Mouse (Mus musculus) midbrain, embryonic 12.5 days (tissue): Measurements from ENCODE around the gene Pld2. TPM values are rescaled to one million over a fixed set of nuclear protein-coding genes. Genes with fewer than 3 reads are reported as not detected.
"Not testable (repeated sequence)": the region's sequence is repeated elsewhere in the genome, so short reads cannot be mapped to it uniquely, and the experiment has no call there.

Experiments used
- ATAC-seq: fragments of 200-750 bp; cut with Nextera tagmentation; 2 replicates; pipeline ENCODE4 v1.8.0; 2017; ENCODE audit warnings: low read depth, moderate TSS enrichment, moderate library complexity; ENCODE audit not compliant: low FRiP score
- H3K27ac ChIP-seq: fragments of 300-500 bp; sonication (generic); replicated peaks from 2 replicates; pipeline ENCODE4 v1.5.1; 2016; ENCODE audit warnings: mild to moderate bottlenecking
- H3K27me3 ChIP-seq: fragments of 300-500 bp; sonication (generic); 2 replicates; pipeline ENCODE4 v1.6.1; 2016; ENCODE audit warnings: mild to moderate bottlenecking
- H3K36me3 ChIP-seq: fragments of 300-500 bp; sonication (generic); 2 replicates; pipeline ENCODE4 v1.6.1; 2016
- H3K4me1 ChIP-seq: fragments of 300-500 bp; sonication (generic); 2 replicates; pipeline ENCODE4 v1.6.1; 2016
- H3K4me2 ChIP-seq: fragments of 300-500 bp; sonication (generic); replicated peaks from 2 replicates; pipeline ENCODE4 v1.6.1; 2016; ENCODE audit warnings: mild to moderate bottlenecking, moderate library complexity
- H3K4me3 ChIP-seq: fragments of 300-500 bp; sonication (generic); 2 replicates; pipeline ENCODE4 v1.5.1; 2016; ENCODE audit warnings: mild to moderate bottlenecking
- H3K9ac ChIP-seq: fragments of 300-500 bp; sonication (generic); replicated peaks from 2 replicates; pipeline ENCODE4 v1.6.1; 2016; ENCODE audit warnings: mild to moderate bottlenecking, moderate library complexity
- H3K9me3 ChIP-seq: fragments of 300-500 bp; sonication (generic); 2 replicates; pipeline ENCODE4 v1.6.1; 2016; ENCODE audit warnings: mild to moderate bottlenecking
- WGBS: fragments of 180-500 bp; shearing (Covaris S2); methylation state at CpG from one replicate; pipeline ENCODE4 v1.1.7; 2016; 5-methylcytosine and 5-hydroxymethylcytosine counted together
- polyA plus RNA-seq: library from polyadenylated mRNA; unstranded; fragments of >200 nt; fragmentation: Nextera tagmentation; extraction: Ambion mirVana; gene quantifications from 2 replicates; pipeline ENCODE4 v1.2.1, GENCODE M21; 2016

Gene Pld2
- polyA plus RNA-seq, 1 experiment from 2014 or later: 5.7 TPM

DNA sequence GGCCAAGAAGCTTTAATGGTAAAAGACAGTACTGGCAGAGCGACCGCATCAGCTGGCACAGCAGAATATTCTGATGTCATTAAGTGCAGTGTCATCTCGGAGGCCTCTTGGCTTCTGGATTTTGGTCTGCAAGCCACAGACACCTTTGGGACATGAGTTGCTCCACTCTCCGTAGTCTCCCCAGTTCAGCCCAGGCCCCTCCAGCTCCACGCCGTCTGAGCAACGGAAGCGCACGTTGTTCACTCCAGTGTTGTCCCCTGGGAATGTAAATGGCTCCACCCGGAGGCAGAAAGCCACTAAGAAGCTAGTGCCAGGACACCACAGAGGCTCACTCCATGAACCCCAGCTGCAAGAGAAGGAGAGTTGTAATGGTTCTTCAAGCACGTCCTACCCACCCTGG lies 26.3 kb upstream of the Pld2 start:
- H3K4me1 ChIP-seq: peaks cover 6% of the 10 kb centered on the region
- ATAC-seq: no peak
- no peak overlapping the region for H3K9ac ChIP-seq
- peaks cover 20% of the 10 kb centered on the region for H3K27me3 ChIP-seq
- no peak overlapping the region for H3K4me2 ChIP-seq
- H3K36me3 ChIP-seq: no peaks in the 10 kb centered on the region
- no peaks in the 10 kb centered on the region for H3K9me3 ChIP-seq
- 60% methylated on average over 11 of the region's 11 CpGs for WGBS
- H3K27ac ChIP-seq: no peak overlapping the region
- no peak overlapping the region for H3K4me3 ChIP-seq

DNA sequence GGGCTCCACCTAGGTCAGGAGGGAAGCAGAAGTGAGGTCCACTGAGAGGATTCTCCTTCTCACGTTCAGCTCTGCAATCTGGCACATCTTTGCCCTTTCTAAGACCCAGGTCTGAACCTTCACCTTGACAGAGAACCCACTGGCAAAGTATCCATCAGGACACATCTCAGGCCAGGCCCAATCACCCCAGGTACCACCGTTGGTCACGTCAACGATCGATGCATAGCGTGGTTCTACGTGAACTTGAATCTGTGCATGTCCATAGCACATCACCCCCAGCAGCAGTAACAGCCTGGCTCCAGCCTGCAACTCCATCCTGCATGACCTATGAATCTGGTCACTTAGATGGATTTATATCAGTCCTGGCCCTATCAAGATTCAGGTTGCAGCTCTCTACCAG lies 25.6 kb upstream of the Pld2 start, which contains the start of gene Vmo1:
Gene Vmo1 (minus strand): TSS at position 329 of the 400 bp plus-strand sequence.
- ATAC-seq: no peak
- H3K4me1 ChIP-seq: peaks cover 6% of the 10 kb centered on the region
- no peak within 1 kb of the TSS for H3K27ac ChIP-seq
- no peaks in the 10 kb centered on the region for H3K9me3 ChIP-seq
- peaks cover 20% of the 10 kb centered on the region for H3K27me3 ChIP-seq
- H3K4me3 ChIP-seq: no peak within 1 kb of the TSS
- 92% methylated on average over 7 of the region's 7 CpGs for WGBS
- no peak within 1 kb of the TSS for H3K4me2 ChIP-seq
- H3K9ac ChIP-seq: no peak within 1 kb of the TSS
- no peaks in the 10 kb centered on the region for H3K36me3 ChIP-seq

- no peak for ATAC-seq
- H3K4me1 ChIP-seq: 0 out of 2 replicates have a peak, but pooled peaks cover 7% of the 10 kb centered on the region
These were observed 23.5 kb upstream of the Pld2 start for GRCm38 (mm10) chr11:70516352-70516751.

DNA sequence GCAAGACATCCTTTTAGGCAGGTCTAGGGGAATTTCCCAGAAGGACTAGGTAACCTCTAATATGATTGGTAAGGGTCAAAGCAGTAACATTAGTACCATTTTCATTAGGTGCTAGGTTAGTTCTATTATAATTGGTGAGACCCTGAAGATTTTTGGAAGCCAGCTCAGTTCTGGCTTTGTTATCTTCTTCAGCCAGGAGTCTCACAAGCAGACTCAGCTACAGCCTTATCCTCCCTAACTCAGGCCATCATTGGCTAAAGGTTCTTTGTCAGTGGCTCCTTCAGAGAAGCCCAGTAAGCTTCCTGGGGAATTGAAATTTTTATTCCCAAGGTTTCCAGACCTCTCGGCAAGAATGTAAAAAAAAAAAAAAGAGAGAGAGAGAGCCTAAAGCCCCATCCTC lies 21.4 kb upstream of the Pld2 start:
- no peaks in the 10 kb centered on the region for H3K36me3 ChIP-seq
- H3K4me2 ChIP-seq: no peak overlapping the region
- no peak for ATAC-seq
- no peak overlapping the region for H3K27ac ChIP-seq
- WGBS: 83% methylated on average over 1 of the region's 1 CpGs
- no peak overlapping the region for H3K4me3 ChIP-seq
- 0 out of 2 replicates have a peak, but pooled peaks cover 7% of the 10 kb centered on the region for H3K4me1 ChIP-seq
- H3K9me3 ChIP-seq: no peaks in the 10 kb centered on the region
- no peak overlapping the region for H3K9ac ChIP-seq
- peaks cover 18% of the 10 kb centered on the region for H3K27me3 ChIP-seq

More at GRCm38 (mm10) chr11:70516352-70516751, 23.5 kb upstream of the Pld2 start:
- Histone ChIP-seq H3K9ac (no peak overlapping the region), H3K4me2 (no peak overlapping the region), H3K27me3 (peaks cover 18% of the 10 kb centered on the region), H3K36me3 (no peaks in the 10 kb centered on the region), H3K27ac (no peak overlapping the region), H3K9me3 (no peaks in the 10 kb centered on the region), H3K4me3 (no peak overlapping the region)
- 24% methylated on average over 2 of the region's 2 CpGs for WGBS

DNA sequence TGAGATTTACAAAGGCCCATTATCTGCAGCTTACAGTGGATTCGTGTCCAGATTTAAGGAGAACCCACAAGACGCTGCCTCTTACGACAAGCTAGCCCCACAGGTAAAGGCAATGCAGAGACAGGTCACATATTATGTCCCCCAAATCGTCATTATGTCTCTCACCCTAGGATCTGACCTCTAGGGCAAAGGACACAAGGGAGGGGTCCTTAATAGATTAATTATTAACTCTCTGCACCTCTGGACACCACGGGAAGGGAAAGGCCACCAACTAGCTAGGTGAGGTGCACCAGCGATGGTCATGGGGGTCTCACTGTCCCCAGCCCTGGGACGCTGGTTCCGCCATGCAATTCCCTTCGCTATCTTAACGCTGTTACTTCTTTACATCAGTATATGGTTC lies 20.9 kb upstream of the Pld2 start, which contains the start of gene Gltpd2:
Gene Gltpd2 (plus strand): TSS at position 274 of the 400 bp plus-strand sequence.
- peak within 1 kb of the TSS; percentile 29 for H3K4me3 ChIP-seq
- H3K27me3 ChIP-seq: peaks cover 18% of the 10 kb centered on the region
- ATAC-seq: no peak
- H3K4me2 ChIP-seq: peak within 1 kb of the TSS; percentile 46
- H3K9me3 ChIP-seq: no peaks in the 10 kb centered on the region
- 0 out of 2 replicates have a peak, but pooled peaks cover 7% of the 10 kb centered on the region for H3K4me1 ChIP-seq
- H3K36me3 ChIP-seq: no peaks in the 10 kb centered on the region
- H3K9ac ChIP-seq: peak within 1 kb of the TSS; percentile 54
- WGBS: 81% methylated on average over 10 of the region's 10 CpGs
- peak within 1 kb of the TSS; percentile 54; the same call in 1 of the 2 replicates for H3K27ac ChIP-seq

- Histone ChIP-seq H3K27ac (peak overlapping the region; percentile 54), H3K9me3 (no peaks in the 10 kb centered on the region), H3K36me3 (no peaks in the 10 kb centered on the region), H3K4me2 (peak overlapping the region; percentile 46), H3K9ac (peak overlapping the region; percentile 54), H3K4me1 (0 out of 2 replicates have a peak, but pooled peaks cover 7% of the 10 kb centered on the region), H3K4me3 (peak overlapping the region; percentile 29), H3K27me3 (peaks cover 18% of the 10 kb centered on the region)
- 10% methylated on average over 41 of the region's 41 CpGs for WGBS
- ATAC-seq: peak; percentile 47
These were observed 19.6 kb upstream of the Pld2 start for GRCm38 (mm10) chr11:70520178-70520769.

- WGBS: 92% methylated on average over 8 of the region's 8 CpGs
- H3K27ac ChIP-seq, H3K4me3 ChIP-seq, H3K4me2 ChIP-seq, ATAC-seq, H3K9ac ChIP-seq, H3K9me3 ChIP-seq: not testable (repeated sequence)
- H3K4me1 ChIP-seq: peaks cover 17% of the 10 kb centered on the region
- peaks cover 18% of the 10 kb centered on the region for H3K27me3 ChIP-seq
- peaks cover 24% of the 10 kb centered on the region for H3K36me3 ChIP-seq
These were observed 16.4 kb upstream of the Pld2 start for GRCm38 (mm10) chr11:70523306-70523989.

GRCm38 (mm10) chr11:70524782-70525181 lies 15.1 kb upstream of the Pld2 start:
- H3K4me3 ChIP-seq: peak overlapping the region; percentile 37
- H3K9me3 ChIP-seq: no peaks in the 10 kb centered on the region
- no peak overlapping the region for H3K27ac ChIP-seq
- H3K4me2 ChIP-seq: peak overlapping the region; percentile 51
- 8% methylated on average over 8 of the region's 8 CpGs for WGBS
- peaks cover 9% of the 10 kb centered on the region for H3K27me3 ChIP-seq
- no peak; the same call in none of the 2 replicates for ATAC-seq
- H3K4me1 ChIP-seq: peaks cover 17% of the 10 kb centered on the region
- no peak overlapping the region for H3K9ac ChIP-seq
- H3K36me3 ChIP-seq: peaks cover 33% of the 10 kb centered on the region

- H3K4me1 ChIP-seq: peaks cover 13% of the 10 kb centered on the region
- peak within 1 kb of the TSS; percentile 87 for H3K4me2 ChIP-seq
- peak; percentile 93 for ATAC-seq
- H3K9me3 ChIP-seq: no peaks in the 10 kb centered on the region
- peaks cover 5% of the 10 kb centered on the region for H3K27me3 ChIP-seq
- H3K9ac ChIP-seq: peak within 1 kb of the TSS; percentile 82
- H3K36me3 ChIP-seq: peaks cover 33% of the 10 kb centered on the region
- WGBS: under 1% methylated on average over 24 of the region's 26 CpGs
- peak within 1 kb of the TSS; percentile 76 for H3K4me3 ChIP-seq
- H3K27ac ChIP-seq: no peak within 1 kb of the TSS; the same call in 1 of the 2 replicates
These were observed 14.6 kb upstream of the Pld2 start, which contains the start of gene Psmb6 for GRCm38 (mm10) chr11:70525184-70525678. Gene Psmb6 (plus strand): TSS chr11:70525367.

GRCm38 (mm10) chr11:70525726-70526125 lies 14.1 kb upstream of the Pld2 start:
- Histone ChIP-seq H3K9ac (peak overlapping the region; percentile 82), H3K27me3 (no peaks in the 10 kb centered on the region), H3K4me3 (peak overlapping the region; percentile 76), H3K4me2 (peak overlapping the region; percentile 87), H3K36me3 (peaks cover 33% of the 10 kb centered on the region), H3K4me1 (peaks cover 10% of the 10 kb centered on the region), H3K27ac (no peak overlapping the region; the same call in 1 of the 2 replicates), H3K9me3 (no peaks in the 10 kb centered on the region)
- ATAC-seq: no peak
- WGBS: 2% methylated on average over 12 of the region's 12 CpGs

GRCm38 (mm10) chr11:70526211-70526610 lies 13.7 kb upstream of the Pld2 start:
- Histone ChIP-seq H3K27me3 (no peaks in the 10 kb centered on the region), H3K9me3 (no peaks in the 10 kb centered on the region), H3K4me3 (peak overlapping the region; percentile 76), H3K27ac (no peak overlapping the region), H3K4me1 (peaks cover 10% of the 10 kb centered on the region), H3K36me3 (peaks cover 33% of the 10 kb centered on the region), H3K9ac (peak overlapping the region; percentile 82), H3K4me2 (peak overlapping the region; percentile 87)
- no peak for ATAC-seq
- WGBS: 86% methylated on average over 12 of the region's 12 CpGs

GRCm38 (mm10) chr11:70528610-70529009 lies 11.3 kb upstream of the Pld2 start:
- H3K9ac ChIP-seq: no peak overlapping the region
- H3K27me3 ChIP-seq: no peaks in the 10 kb centered on the region
- 88% methylated on average over 7 of the region's 7 CpGs for WGBS
- ATAC-seq: no peak
- H3K36me3 ChIP-seq: peaks cover 33% of the 10 kb centered on the region
- H3K9me3 ChIP-seq: no peaks in the 10 kb centered on the region
- no peak overlapping the region for H3K27ac ChIP-seq
- H3K4me3 ChIP-seq: no peak overlapping the region
- H3K4me2 ChIP-seq: no peak overlapping the region
- H3K4me1 ChIP-seq: peaks cover 10% of the 10 kb centered on the region
